Mouse (Mus musculus): ENCODE results near the gene Slc9a4. TPM values are rescaled to one million over a fixed set of nuclear protein-coding genes. Genes with fewer than 3 reads are reported as not detected.
"Not testable (repeated sequence)": the region's sequence is repeated elsewhere in the genome, so short reads cannot be mapped to it uniquely, and the experiment has no call there.

Slc9a4 gene
- polyA plus RNA-seq, 1 experiment, result not detected

DNA sequence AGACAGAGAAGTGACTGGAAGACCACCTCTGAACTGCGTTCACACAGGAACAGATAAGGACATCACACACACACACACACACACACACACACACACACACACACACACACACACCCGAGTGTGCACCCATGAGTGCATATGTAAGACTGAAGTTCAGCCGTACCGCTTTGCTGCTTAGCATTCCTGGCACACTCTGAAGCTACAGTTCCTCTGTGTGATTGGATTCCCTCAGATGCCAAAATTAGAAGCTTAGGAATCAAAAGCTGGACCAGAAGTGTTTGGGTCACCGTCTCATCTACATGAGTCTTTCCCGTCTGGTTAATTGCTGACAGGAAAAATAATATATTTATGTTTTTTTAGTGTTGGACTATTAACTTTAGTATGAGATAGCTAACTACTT lies 81.0 kb downstream of the Slc9a4 start:
- 73% methylated on average over 6 of the region's 6 CpGs for WGBS
- Histone ChIP-seq H3K4me3 (ENCODE audit: insufficient read depth, low read depth, low read length) (no peak overlapping the region), H3K27ac (ENCODE audit: insufficient read depth, low read depth, low read length) (no peak overlapping the region), H3K4me1 (ENCODE audit: control insufficient read depth, insufficient read depth, low read length) (no peaks in the 10 kb centered on the region; the same call in 1 of the 2 replicates)
- no peak for TF ChIP-seq POLR2A (IDR thresholded peaks at IDR 0.05; ENCODE audit: insufficient read depth, low read depth, low read length)
- no peak for TF ChIP-seq CTCF (IDR thresholded peaks at IDR 0.05; ENCODE audit: insufficient read depth, low read depth, low read length)

DNA sequence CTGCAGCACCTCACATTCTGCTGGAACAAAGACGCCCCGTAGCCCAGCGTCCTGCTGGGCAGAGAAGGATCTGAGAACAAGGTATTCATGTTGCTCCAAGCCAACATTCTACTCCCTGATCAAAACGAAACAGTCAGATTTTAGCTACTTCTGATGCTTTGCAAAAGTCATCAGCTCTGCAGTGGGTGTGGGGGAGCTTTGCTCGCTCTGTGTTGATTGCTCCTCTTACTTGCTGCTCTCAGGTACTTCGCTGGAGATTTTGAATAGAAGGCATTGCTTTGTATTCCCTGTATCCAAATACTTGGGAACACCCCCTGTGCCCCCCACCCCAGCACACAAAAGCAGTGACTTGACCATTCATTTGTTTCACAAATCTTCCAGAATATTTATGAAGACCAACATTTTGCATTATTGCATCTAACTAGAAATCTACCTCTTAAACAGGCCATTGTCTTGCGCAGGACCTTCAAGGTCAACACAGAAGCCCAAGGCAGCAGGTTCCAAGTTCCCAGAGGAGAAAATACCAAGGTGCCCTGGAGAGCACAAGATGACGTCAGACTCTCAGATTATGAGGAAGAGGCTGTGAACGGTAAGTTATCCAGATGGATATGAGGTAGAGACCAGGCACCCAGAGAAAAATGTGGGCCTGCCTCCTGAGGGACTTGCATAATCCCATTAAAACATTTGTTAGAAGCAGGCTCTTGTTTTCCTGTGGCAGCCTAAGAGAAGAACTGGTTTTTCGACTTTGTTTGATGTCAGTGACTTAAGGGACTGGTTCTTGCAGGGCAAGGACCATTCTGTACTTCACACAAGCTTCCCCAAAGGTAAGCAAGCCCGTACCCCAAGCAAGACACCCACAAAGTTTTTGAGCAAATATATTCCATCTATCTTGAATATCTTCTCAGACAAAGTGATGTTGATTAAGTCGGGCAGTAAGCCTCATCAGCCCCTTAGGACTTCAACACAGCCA lies 85.8 kb downstream of the Slc9a4 start:
- 64% methylated on average over 12 of the region's 12 CpGs for WGBS
- no peak overlapping the region for H3K27ac ChIP-seq (ENCODE audit: insufficient read depth, low read depth, low read length)
- H3K4me3 ChIP-seq (ENCODE audit: insufficient read depth, low read depth, low read length), result no peak overlapping the region
- H3K4me1 ChIP-seq (ENCODE audit: control insufficient read depth, insufficient read depth, low read length), result no peaks in the 10 kb centered on the region
- TF ChIP-seq CTCF (IDR thresholded peaks at IDR 0.05; ENCODE audit: insufficient read depth, low read depth, low read length) (no peak), POLR2A (IDR thresholded peaks at IDR 0.05; ENCODE audit: insufficient read depth, low read depth, low read length) (no peak)

DNA sequence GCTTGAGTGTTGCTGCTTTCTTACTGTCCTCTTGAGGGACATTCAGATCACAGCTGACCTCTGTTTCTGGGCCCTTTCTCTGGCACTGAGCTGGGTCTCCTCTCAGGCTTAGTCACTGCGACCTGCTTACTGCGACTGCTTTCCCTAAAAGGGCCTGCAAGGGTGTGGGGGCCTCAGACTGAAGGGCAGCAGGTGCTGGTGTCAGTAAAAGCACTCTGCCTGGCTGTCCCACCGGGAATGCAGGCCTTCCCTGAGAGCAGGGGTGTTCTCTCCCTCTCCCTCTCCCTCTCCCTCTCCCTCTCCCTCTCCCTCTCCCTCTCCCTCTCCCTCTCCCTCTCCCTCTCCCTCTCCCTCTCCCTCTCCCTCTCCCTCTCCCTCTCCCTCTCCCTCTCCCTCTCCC lies 87.6 kb downstream of the Slc9a4 start:
- 41% methylated on average over 3 of the region's 3 CpGs for WGBS
- H3K4me3 ChIP-seq (ENCODE audit: insufficient read depth, low read depth, low read length); H3K4me1 ChIP-seq (ENCODE audit: control insufficient read depth, insufficient read depth, low read length): not testable (repeated sequence)

DNA sequence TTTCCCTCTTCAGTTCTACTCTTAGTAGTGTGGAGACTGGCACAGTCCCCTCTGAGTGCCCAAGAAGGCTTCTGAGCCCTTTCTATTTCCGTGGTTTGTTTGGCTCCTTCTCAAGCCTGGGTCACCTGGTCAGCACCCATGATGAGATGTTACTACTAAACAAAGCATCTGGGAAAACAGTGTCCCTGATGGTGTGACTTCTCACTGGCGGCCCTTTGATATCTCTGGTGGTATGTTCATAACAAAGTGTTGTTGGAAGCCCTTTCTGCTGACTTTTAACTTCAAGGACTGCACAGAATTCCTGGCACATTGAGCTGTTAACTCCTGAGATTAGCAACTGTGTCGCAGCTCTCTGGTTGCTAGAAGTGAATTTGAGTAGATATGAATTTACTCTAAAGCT lies 90.1 kb downstream of the Slc9a4 start:
- TF ChIP-seq CTCF (IDR thresholded peaks at IDR 0.05; ENCODE audit: insufficient read depth, low read depth, low read length), result no peak
- no peak for TF ChIP-seq POLR2A (IDR thresholded peaks at IDR 0.05; ENCODE audit: insufficient read depth, low read depth, low read length)
- Histone ChIP-seq H3K4me1 (ENCODE audit: control insufficient read depth, insufficient read depth, low read length) (no peaks in the 10 kb centered on the region), H3K4me3 (ENCODE audit: insufficient read depth, low read depth, low read length) (no peak overlapping the region), H3K27ac (ENCODE audit: insufficient read depth, low read depth, low read length) (no peak overlapping the region)
- 83% methylated on average over 3 of the region's 3 CpGs for WGBS

More for the DNA sequence above, 87.6 kb downstream of the Slc9a4 start:
- H3K27ac ChIP-seq (ENCODE audit: insufficient read depth, low read depth, low read length), result not testable (repeated sequence)

DNA sequence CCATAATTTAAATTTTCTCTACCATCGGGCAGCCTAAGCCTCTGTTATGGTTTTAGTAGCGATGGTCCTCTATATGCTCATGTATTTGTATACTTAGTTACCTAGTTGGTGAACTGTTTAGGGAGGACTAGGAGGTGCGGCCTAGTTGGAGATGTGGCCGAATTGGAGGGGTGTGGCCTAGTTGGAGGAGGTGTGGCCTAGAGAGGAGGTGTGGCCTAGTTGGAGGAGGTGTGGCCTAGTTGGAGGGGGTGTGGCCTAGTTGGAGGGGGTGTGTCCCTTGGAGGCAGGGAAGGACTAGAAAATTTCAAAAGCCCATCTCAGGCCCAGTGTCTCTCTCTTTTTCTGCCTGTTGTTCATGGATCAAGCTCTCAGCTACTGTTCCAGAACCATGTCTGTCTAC lies 91.6 kb downstream of the Slc9a4 start:
- TF ChIP-seq POLR2A (IDR thresholded peaks at IDR 0.05; ENCODE audit: insufficient read depth, low read depth, low read length), result no peak
- no peak for TF ChIP-seq CTCF (IDR thresholded peaks at IDR 0.05; ENCODE audit: insufficient read depth, low read depth, low read length)
- Histone ChIP-seq H3K4me1 (ENCODE audit: control insufficient read depth, insufficient read depth, low read length) (no peaks in the 10 kb centered on the region), H3K27ac (ENCODE audit: insufficient read depth, low read depth, low read length) (no peak overlapping the region), H3K4me3 (ENCODE audit: insufficient read depth, low read depth, low read length) (no peak overlapping the region)
- WGBS, result 97% methylated on average over 4 of the region's 4 CpGs

DNA sequence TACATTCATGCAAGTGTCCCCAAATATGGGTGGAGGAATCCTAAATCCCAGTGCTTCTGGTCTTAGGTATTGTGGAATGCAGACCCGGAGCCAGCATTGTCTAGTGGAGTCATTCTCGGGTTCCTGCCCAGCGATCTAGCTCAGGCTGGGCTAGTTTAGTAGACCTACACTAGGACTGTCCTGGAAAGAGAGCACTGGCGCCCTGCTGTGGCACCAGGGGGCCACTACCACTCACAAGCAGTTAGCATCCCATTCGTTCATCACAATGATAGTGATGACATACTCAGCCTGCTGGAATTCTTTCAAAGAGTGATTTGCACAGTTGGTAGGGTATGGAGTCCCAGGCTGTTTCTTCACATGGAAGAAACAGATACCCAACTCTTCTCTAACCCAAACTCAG lies 97.4 kb downstream of the Slc9a4 start:
- H3K4me3 ChIP-seq (ENCODE audit: insufficient read depth, low read depth, low read length), result no peak overlapping the region
- H3K27ac ChIP-seq (ENCODE audit: insufficient read depth, low read depth, low read length), result no peak overlapping the region
- WGBS, result 57% methylated on average over 5 of the region's 5 CpGs
- no peak for TF ChIP-seq POLR2A (IDR thresholded peaks at IDR 0.05; ENCODE audit: insufficient read depth, low read depth, low read length)
- peaks cover 8% of the 10 kb centered on the region for H3K4me1 ChIP-seq (ENCODE audit: control insufficient read depth, insufficient read depth, low read length)

Other genes with a start within 250 kb of the Slc9a4 start
- gene Il1rl1, start 150.5 kb upstream of the Slc9a4 start, polyA plus RNA-seq (2012; ENCODE audit: insufficient read depth, insufficient read length, low replicate concordance, missing spikeins), result not detected in 2 replicates
- gene Il18r1, start 114.5 kb upstream of the Slc9a4 start, polyA plus RNA-seq (2012; ENCODE audit: insufficient read depth, insufficient read length, low replicate concordance, missing spikeins), result not detected in 2 replicates
- gene Il18rap, start 64.7 kb upstream of the Slc9a4 start, polyA plus RNA-seq (2012; ENCODE audit: insufficient read depth, insufficient read length, low replicate concordance, missing spikeins), result not detected in 2 replicates
- not detected in 2 replicates for gene Slc9a2, start 100.5 kb downstream of the Slc9a4 start, polyA plus RNA-seq (2012; ENCODE audit: insufficient read depth, insufficient read length, low replicate concordance, missing spikeins)
- gene Mfsd9, start 210.6 kb downstream of the Slc9a4 start, polyA plus RNA-seq (2012; ENCODE audit: insufficient read depth, insufficient read length, low replicate concordance, missing spikeins), result not detected in 2 replicates
- gene Tmem182, start 225.5 kb downstream of the Slc9a4 start, polyA plus RNA-seq (2012; ENCODE audit: insufficient read depth, insufficient read length, low replicate concordance, missing spikeins), result not detected in 2 replicates

All from olfactory bulb, adult 2 months (tissue).